Mouse (Mus musculus): ENCODE measurements at regions not wholly inside any gene's neighbourhood (a gene's known extent, or its start where the extent isn't known, plus 50 kb on each side); places are given as distances from the start of the nearest gene placed in this dataset.

DNA sequence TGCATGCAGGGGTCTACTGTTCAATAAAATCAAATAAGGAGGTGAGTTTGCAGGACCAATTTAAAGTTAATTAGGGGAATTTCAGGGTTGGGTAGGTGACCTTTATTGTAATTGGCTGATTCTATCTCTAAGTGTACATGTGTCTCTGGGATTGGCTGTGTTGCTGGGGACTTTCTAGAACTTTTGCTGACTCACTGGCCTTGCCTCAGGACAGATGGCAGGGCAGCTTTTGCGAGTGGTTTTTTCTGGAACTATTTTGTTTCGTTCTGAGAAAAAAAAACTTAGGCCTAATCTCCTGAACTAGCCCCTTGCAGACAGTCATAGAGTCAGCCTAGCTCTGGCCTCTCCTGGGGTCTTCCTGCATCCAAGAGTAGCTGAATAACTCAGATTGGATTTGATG is 249.3 kb upstream of the Mdga2 start:
- no peak overlapping the region for H3K4me3 ChIP-seq
- no peaks in the 10 kb centered on the region for H3K4me1 ChIP-seq
- no peak overlapping the region for H3K27ac ChIP-seq (replicated peaks)
- DNase-seq (ENCODE audit: low spot score), result no peak
- WGBS, result 73% methylated on average over 2 of the region's 2 CpGs
- H3K27me3 ChIP-seq (ENCODE audit: low read depth, poor library complexity, severe bottlenecking), result no peaks in the 10 kb centered on the region
- H3K9me3 ChIP-seq (replicated peaks), result no peaks in the 10 kb centered on the region
- no peaks in the 10 kb centered on the region for H3K36me3 ChIP-seq

- no peaks in the 10 kb centered on the region for H3K27me3 ChIP-seq (ENCODE audit: low read depth, poor library complexity, severe bottlenecking)
- H3K27ac ChIP-seq (replicated peaks), result no peak overlapping the region
- no peak overlapping the region for H3K4me3 ChIP-seq
- WGBS, result 85% methylated on average over 3 of the region's 3 CpGs
- DNase-seq (ENCODE audit: low spot score), result no peak
- no peaks in the 10 kb centered on the region for H3K36me3 ChIP-seq
- no peaks in the 10 kb centered on the region for H3K9me3 ChIP-seq (replicated peaks)
- H3K4me1 ChIP-seq, result no peaks in the 10 kb centered on the region
These were observed 248.7 kb upstream of the Mdga2 start for GRCm38 (mm10) chr12:67471001-67471400.

- Histone ChIP-seq H3K4me1 (no peaks in the 10 kb centered on the region), H3K27ac (replicated peaks) (no peak overlapping the region), H3K36me3 (no peaks in the 10 kb centered on the region), H3K9me3 (replicated peaks) (no peaks in the 10 kb centered on the region), H3K27me3 (ENCODE audit: low read depth, poor library complexity, severe bottlenecking) (no peaks in the 10 kb centered on the region), H3K4me3 (no peak overlapping the region)
- WGBS, result 92% methylated on average over 1 of the region's 1 CpGs
- DNase-seq (ENCODE audit: low spot score), result no peak
These were observed 226.8 kb upstream of the Mdga2 start for GRCm38 (mm10) chr12:67449109-67449508.

GRCm38 (mm10) chr12:67430318-67430950 is 208.1 kb upstream of the Mdga2 start:
- Histone ChIP-seq H3K4me1 (no peaks in the 10 kb centered on the region), H3K27me3 (ENCODE audit: low read depth, poor library complexity, severe bottlenecking) (no peaks in the 10 kb centered on the region), H3K4me3 (no peak overlapping the region), H3K36me3 (no peaks in the 10 kb centered on the region), H3K9me3 (replicated peaks) (no peaks in the 10 kb centered on the region), H3K27ac (replicated peaks) (no peak overlapping the region)
- 55% methylated on average over 6 of the region's 6 CpGs for WGBS
- DNase-seq (ENCODE audit: low spot score), result peak; percentile 22

DNA sequence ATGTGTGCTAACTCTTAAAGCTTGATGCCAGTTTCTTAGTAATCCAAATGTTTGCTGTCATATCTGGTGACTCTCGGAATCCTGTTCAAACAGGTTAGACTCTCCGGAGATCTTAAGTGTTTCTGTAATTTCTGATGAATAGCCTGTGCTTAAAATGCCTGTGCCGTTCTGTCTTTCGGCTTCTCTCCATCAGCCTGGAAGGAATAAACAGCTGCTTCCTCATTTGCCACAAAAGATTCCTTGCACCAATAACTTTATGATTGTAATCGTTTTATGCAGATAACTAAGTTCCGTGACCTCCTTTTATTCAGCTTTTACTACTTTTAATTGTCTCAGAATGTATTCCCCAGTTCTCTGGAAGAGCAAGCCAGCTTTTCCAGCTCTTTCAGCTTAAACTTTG is 204.5 kb upstream of the Mdga2 start:
- H3K9me3 ChIP-seq (replicated peaks), result no peaks in the 10 kb centered on the region
- DNase-seq (ENCODE audit: low spot score), result no peak
- H3K4me1 ChIP-seq, result no peaks in the 10 kb centered on the region
- no peaks in the 10 kb centered on the region for H3K27me3 ChIP-seq (ENCODE audit: low read depth, poor library complexity, severe bottlenecking)
- H3K36me3 ChIP-seq, result no peaks in the 10 kb centered on the region
- no peak overlapping the region for H3K27ac ChIP-seq (replicated peaks)
- 90% methylated on average over 6 of the region's 6 CpGs for WGBS
- H3K4me3 ChIP-seq, result no peak overlapping the region

DNA sequence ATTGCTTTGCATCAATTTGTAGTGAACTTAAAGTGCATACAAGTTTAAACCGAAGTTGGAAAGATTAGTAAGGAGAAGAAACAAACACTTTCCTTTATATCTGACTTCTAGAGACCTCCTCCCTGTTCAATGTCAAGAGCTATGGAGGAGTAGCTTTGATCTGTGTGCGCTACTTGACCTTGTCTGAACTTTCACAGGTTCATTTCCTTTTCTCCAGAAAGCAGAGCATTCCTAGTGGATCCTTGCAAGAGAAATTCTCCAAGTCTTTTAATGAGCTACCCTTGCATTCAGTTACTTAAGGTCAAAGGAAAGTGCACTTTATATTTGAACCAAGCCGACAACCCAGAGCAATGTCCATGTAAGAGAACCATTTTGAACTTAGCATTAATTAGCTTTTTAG is 177.2 kb upstream of the Mdga2 start:
- Histone ChIP-seq H3K27ac (replicated peaks) (no peak overlapping the region), H3K36me3 (no peaks in the 10 kb centered on the region), H3K27me3 (ENCODE audit: low read depth, poor library complexity, severe bottlenecking) (no peaks in the 10 kb centered on the region), H3K4me1 (no peaks in the 10 kb centered on the region), H3K9me3 (replicated peaks) (no peaks in the 10 kb centered on the region), H3K4me3 (no peak overlapping the region)
- 76% methylated on average over 3 of the region's 3 CpGs for WGBS
- DNase-seq (ENCODE audit: low spot score), result no peak

GRCm38 (mm10) chr12:67374530-67374929 is 152.2 kb upstream of the Mdga2 start:
- Histone ChIP-seq H3K4me3 (no peak overlapping the region), H3K27me3 (ENCODE audit: low read depth, poor library complexity, severe bottlenecking) (no peaks in the 10 kb centered on the region)
- no peak for DNase-seq (ENCODE audit: low spot score)

DNA sequence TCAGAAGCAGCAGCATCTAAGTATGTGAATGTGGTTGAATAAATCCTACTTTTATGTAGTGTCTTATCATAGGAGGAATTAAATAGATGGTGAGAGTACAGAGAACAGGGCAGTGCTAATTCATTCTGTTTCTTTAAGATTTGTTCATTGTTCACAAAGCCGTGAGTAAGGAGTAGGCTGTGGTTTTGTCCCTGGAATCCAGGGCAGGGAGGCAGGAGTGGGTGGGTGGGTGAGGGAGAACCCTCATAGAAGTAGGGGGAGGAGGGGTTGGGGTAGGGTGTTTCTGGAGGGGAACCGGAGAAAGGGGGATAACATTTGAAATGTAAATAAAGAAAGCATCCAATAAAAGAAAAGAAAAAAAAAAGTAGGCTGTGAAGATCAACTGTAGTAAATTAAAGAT is 126.2 kb upstream of the Mdga2 start:
- DNase-seq (ENCODE audit: low spot score), result no peak
- Histone ChIP-seq H3K36me3 (no peaks in the 10 kb centered on the region), H3K9me3 (replicated peaks) (no peaks in the 10 kb centered on the region), H3K4me3 (no peak overlapping the region), H3K4me1 (peaks cover 23% of the 10 kb centered on the region), H3K27me3 (ENCODE audit: low read depth, poor library complexity, severe bottlenecking) (no peaks in the 10 kb centered on the region), H3K27ac (replicated peaks) (no peak overlapping the region)
- WGBS, result 7% methylated on average over 2 of the region's 2 CpGs

More at GRCm38 (mm10) chr12:67374530-67374929, 152.2 kb upstream of the Mdga2 start:
- WGBS, result 86% methylated on average over 1 of the region's 1 CpGs
- Histone ChIP-seq H3K9me3 (replicated peaks) (no peaks in the 10 kb centered on the region), H3K27ac (replicated peaks) (no peak overlapping the region), H3K4me1 (no peaks in the 10 kb centered on the region), H3K36me3 (no peaks in the 10 kb centered on the region)

DNA sequence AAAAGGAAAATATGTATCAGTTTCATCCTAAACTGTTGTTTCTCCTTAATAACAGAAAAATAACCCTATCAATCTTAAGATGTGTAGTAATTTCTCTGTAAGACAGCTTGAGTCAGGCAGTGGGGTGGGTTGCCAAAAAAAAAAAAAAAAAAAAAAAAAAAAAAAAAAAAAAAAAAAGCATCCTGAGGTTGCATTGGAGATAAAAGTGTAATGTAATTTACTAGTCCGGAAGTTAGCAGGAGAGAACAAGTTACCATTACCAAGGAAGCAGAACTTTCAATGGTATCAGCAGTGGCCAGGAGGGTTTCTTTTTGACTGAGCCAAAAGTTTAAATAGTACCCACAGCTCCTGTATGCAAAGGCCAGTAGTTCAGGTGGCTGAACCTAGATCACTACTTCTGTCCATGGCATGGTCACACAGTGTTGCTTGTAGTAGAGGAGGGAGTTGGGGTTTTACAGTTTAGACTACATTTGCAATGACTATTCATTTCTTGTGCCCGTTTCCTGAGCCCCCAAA is 110.2 kb upstream of the Mdga2 start:
- no peak for DNase-seq (ENCODE audit: low spot score)
- Histone ChIP-seq H3K27me3 (ENCODE audit: low read depth, poor library complexity, severe bottlenecking) (no peaks in the 10 kb centered on the region), H3K27ac (replicated peaks) (no peak overlapping the region), H3K36me3 (no peaks in the 10 kb centered on the region), H3K4me3 (no peak overlapping the region), H3K4me1 (no peaks in the 10 kb centered on the region), H3K9me3 (replicated peaks) (no peaks in the 10 kb centered on the region)
- WGBS, result 88% methylated on average over 2 of the region's 2 CpGs

- no peaks in the 10 kb centered on the region for H3K4me1 ChIP-seq
- H3K9me3 ChIP-seq (replicated peaks), result no peaks in the 10 kb centered on the region
- H3K4me3 ChIP-seq, result no peak overlapping the region
- no peak for DNase-seq (ENCODE audit: low spot score)
- 30% methylated on average over 2 of the region's 2 CpGs for WGBS
- no peaks in the 10 kb centered on the region for H3K27me3 ChIP-seq (ENCODE audit: low read depth, poor library complexity, severe bottlenecking)
- no peaks in the 10 kb centered on the region for H3K36me3 ChIP-seq
- no peak overlapping the region for H3K27ac ChIP-seq (replicated peaks)
These were observed 104.0 kb upstream of the Mdga2 start for GRCm38 (mm10) chr12:67326326-67326725.

DNA sequence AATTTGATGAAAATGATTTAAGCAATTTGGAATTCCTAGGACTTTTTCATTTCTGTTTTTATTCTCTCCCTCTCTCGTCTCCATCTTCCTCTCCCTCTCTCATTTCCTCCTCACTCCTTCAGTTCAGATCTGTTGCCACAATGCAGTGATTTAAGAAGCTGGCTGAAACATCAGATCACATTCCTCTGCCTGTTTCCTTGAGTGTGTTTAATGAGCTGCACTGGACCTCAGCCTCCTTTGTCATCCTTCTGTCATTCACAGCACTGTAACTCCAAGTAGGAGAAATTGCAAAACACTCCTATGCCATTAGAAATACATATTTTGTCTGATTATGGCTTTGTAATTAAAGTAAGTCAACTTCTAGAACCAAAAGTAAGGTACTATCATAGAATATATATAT is 103.5 kb upstream of the Mdga2 start:
- DNase-seq (ENCODE audit: low spot score), result no peak
- no peaks in the 10 kb centered on the region for H3K36me3 ChIP-seq
- H3K4me3 ChIP-seq, result no peak overlapping the region
- WGBS, result 37% methylated on average over 1 of the region's 1 CpGs
- no peaks in the 10 kb centered on the region for H3K4me1 ChIP-seq
- H3K27me3 ChIP-seq (ENCODE audit: low read depth, poor library complexity, severe bottlenecking), result no peaks in the 10 kb centered on the region
- no peaks in the 10 kb centered on the region for H3K9me3 ChIP-seq (replicated peaks)
- no peak overlapping the region for H3K27ac ChIP-seq (replicated peaks)

GRCm38 (mm10) chr12:67325335-67325734 is 103.0 kb upstream of the Mdga2 start:
- H3K27me3 ChIP-seq (ENCODE audit: low read depth, poor library complexity, severe bottlenecking), result no peaks in the 10 kb centered on the region
- H3K36me3 ChIP-seq, result no peaks in the 10 kb centered on the region
- no peak for DNase-seq (ENCODE audit: low spot score)
- no peaks in the 10 kb centered on the region for H3K4me1 ChIP-seq
- H3K27ac ChIP-seq (replicated peaks), result no peak overlapping the region
- WGBS, result 76% methylated on average over 4 of the region's 4 CpGs
- no peak overlapping the region for H3K4me3 ChIP-seq
- H3K9me3 ChIP-seq (replicated peaks), result no peaks in the 10 kb centered on the region

- Histone ChIP-seq H3K4me3 (no peak overlapping the region), H3K27ac (replicated peaks) (no peak overlapping the region), H3K4me1 (no peaks in the 10 kb centered on the region), H3K27me3 (ENCODE audit: low read depth, poor library complexity, severe bottlenecking) (no peaks in the 10 kb centered on the region), H3K9me3 (replicated peaks) (no peaks in the 10 kb centered on the region), H3K36me3 (no peaks in the 10 kb centered on the region)
- WGBS, result 90% methylated on average over 2 of the region's 2 CpGs
- no peak for DNase-seq (ENCODE audit: low spot score)
These were observed 96.3 kb upstream of the Mdga2 start for GRCm38 (mm10) chr12:67318687-67319086.

- Histone ChIP-seq H3K4me3 (no peak overlapping the region), H3K4me1 (no peaks in the 10 kb centered on the region), H3K27ac (replicated peaks) (no peak overlapping the region), H3K36me3 (no peaks in the 10 kb centered on the region), H3K27me3 (ENCODE audit: low read depth, poor library complexity, severe bottlenecking) (no peaks in the 10 kb centered on the region), H3K9me3 (replicated peaks) (no peaks in the 10 kb centered on the region)
- WGBS, result 100% methylated on average over 1 of the region's 1 CpGs
- DNase-seq (ENCODE audit: low spot score), result no peak
These were observed 77.9 kb upstream of the Mdga2 start for GRCm38 (mm10) chr12:67300245-67300644.

Measured in midbrain, embryonic 10.5 days (tissue).